Mouse (Mus musculus): ENCODE data around the gene Sorl1. TPM values are rescaled to one million over a fixed set of nuclear protein-coding genes. Genes with fewer than 3 reads are reported as not detected.
A peak's percentile ranks its signal among the peaks of the same experiment; 100 is the strongest.

Sorl1 gene
- total and polyA plus RNA-seq, 3 experiments: 2.5 to 12.3 (median 6.3) TPM

- TF ChIP-seq PAX5 (IDR thresholded peaks at IDR 0.05; ENCODE audit: low read length): no peak
- TF ChIP-seq CTCF (conservative IDR thresholded peaks at IDR 0.05 in 1 of 2, IDR thresholded peaks at IDR 0.05 in 1 of 2; ENCODE audit: low read depth in 2 of 2, low read length in 2 of 2): peak in 1 of 2 experiments; percentile 83; a peak in 2 of 4 replicates
- no peak for TF ChIP-seq BHLHE40 (IDR thresholded peaks at IDR 0.05; ENCODE audit: low read depth, low read length)
- no peak; the same call in 1 of the 2 replicates for TF ChIP-seq MEF2A (IDR thresholded peaks at IDR 0.05; ENCODE audit: borderline replicate concordance, low read depth, low read length)
- TF ChIP-seq MAZ (IDR thresholded peaks at IDR 0.05; ENCODE audit: low read depth, low read length): no peak
These were observed 173.7 kb downstream of the Sorl1 start (continued) for GRCm38 (mm10) chr9:41950109-41950990.

GRCm38 (mm10) chr9:41949476-41949875 lies 174.6 kb downstream of the Sorl1 start:
- Histone ChIP-seq H3K27me3 (replicated peaks) (peaks cover 5% of the 10 kb centered on the region), H3K9me3 (replicated peaks; ENCODE audit: low read length) (no peaks in the 10 kb centered on the region), H3K4me1 (ENCODE audit: control insufficient read depth in 1 of 2, insufficient read depth in 2 of 2) (peaks cover 0 to 20% of the 10 kb centered on the region in 2 experiments; a peak in 2 of 4 replicates), H3K27ac (ENCODE audit: insufficient read depth, low read depth) (no peak overlapping the region), H3K36me3 (replicated peaks in 1 of 2; ENCODE audit: control insufficient read depth in 1 of 2, insufficient read depth in 1 of 2, low read length in 1 of 2) (no peaks in the 10 kb centered on the region), H3K9ac (ENCODE audit: insufficient read depth, low read depth) (no peak overlapping the region), H3K4me2 (ENCODE audit: insufficient read depth, low read depth, poor library complexity, severe bottlenecking) (no peak overlapping the region), H3K4me3 (replicated peaks in 1 of 3; ENCODE audit: low read depth in 2 of 3, low read length in 2 of 3, poor library complexity in 1 of 3) (no peak overlapping the region), H3K79me2 (replicated peaks; ENCODE audit: control insufficient read depth, extremely low read depth, insufficient read depth, poor library complexity, severe bottlenecking) (no peaks in the 10 kb centered on the region)
- in situ Hi-C loops (cut with MboI; ENCODE audit: low pct_ligation_motif_present, low pct_unique_long_range_greater_than_20kb, low sequenced_read_pairs): loop anchor here (25.0 kb wide), 1 partner anchor 962 kb away; no protein-coding TSS in a partner anchor
- dilution Hi-C loops (cut with MboI; ENCODE audit: extremely low pct_ligation_motif_present, extremely low pct_unique_long_range_greater_than_20kb, low sequenced_read_pairs): no loop called here
- no peak for DNase-seq (ENCODE audit: extremely low read depth)
- TF ChIP-seq USF2 (conservative IDR thresholded peaks at IDR 0.05; ENCODE audit: low read depth, low read length): no peak
- no peak for TF ChIP-seq ZC3H11A (IDR thresholded peaks at IDR 0.05; ENCODE audit: low read depth, low read length)
- TF ChIP-seq ZNF384 (IDR thresholded peaks at IDR 0.05; ENCODE audit: low read depth, low read length): no peak
- no peak for TF ChIP-seq TCF12 (IDR thresholded peaks at IDR 0.05; ENCODE audit: low read depth, low read length)
- TF ChIP-seq MAFK (IDR thresholded peaks at IDR 0.05; ENCODE audit: insufficient replicate concordance, low read length): no peak
- TF ChIP-seq KAT2A (IDR thresholded peaks at IDR 0.05; ENCODE audit: insufficient replicate concordance, low read length): no peak
- no peak for TF ChIP-seq JUND (conservative IDR thresholded peaks at IDR 0.05; ENCODE audit: low read depth, low read length)
- TF ChIP-seq NRF1 (IDR thresholded peaks at IDR 0.05; ENCODE audit: low read depth, low read length): no peak
- TF ChIP-seq ELF1 (IDR thresholded peaks at IDR 0.05; ENCODE audit: low read depth, low read length): no peak
- TF ChIP-seq USF1 (IDR thresholded peaks at IDR 0.05; ENCODE audit: low read depth, low read length): no peak
- no peak for TF ChIP-seq MAZ (IDR thresholded peaks at IDR 0.05; ENCODE audit: low read depth, low read length)
- TF ChIP-seq CHD2 (IDR thresholded peaks at IDR 0.05; ENCODE audit: low read length): no peak
- no peak for TF ChIP-seq MAX (IDR thresholded peaks at IDR 0.05; ENCODE audit: low read length)
- TF ChIP-seq SMC3 (IDR thresholded peaks at IDR 0.05; ENCODE audit: low read depth, low read length): no peak
- TF ChIP-seq ETS1 (conservative IDR thresholded peaks at IDR 0.05; ENCODE audit: low read depth, low read length): no peak

Data from CH12.LX (cell line).